Mouse (Mus musculus) hindbrain, embryonic 13.5 days (tissue): ENCODE data around the gene Cdk11b. TPM values are rescaled to one million over a fixed set of nuclear protein-coding genes. Genes with fewer than 3 reads are reported as not detected.
"Not testable (repeated sequence)": the region's sequence is repeated elsewhere in the genome, so short reads cannot be mapped to it uniquely, and the experiment has no call there.

Experiments used
- ATAC-seq: fragments of 200-750 bp; cut with Nextera tagmentation; 2 replicates; pipeline ENCODE4 v1.8.0; 2017; ENCODE audit warnings: moderate TSS enrichment; ENCODE audit not compliant: low FRiP score
- H3K27ac ChIP-seq: fragments of 300-500 bp; sonication (generic); 2 replicates; pipeline ENCODE4 v1.5.1; 2015; ENCODE audit warnings: inconsistent platforms, mild to moderate bottlenecking, moderate library complexity
- H3K27me3 ChIP-seq: fragments of 300-500 bp; sonication (generic); 2 replicates; pipeline ENCODE4 v1.6.1; 2015; ENCODE audit warnings: mild to moderate bottlenecking, inconsistent platforms
- H3K36me3 ChIP-seq: fragments of 300-500 bp; sonication (generic); 2 replicates; pipeline ENCODE4 v1.6.1; 2015; ENCODE audit warnings: mild to moderate bottlenecking, inconsistent platforms
- H3K4me1 ChIP-seq: fragments of 300-500 bp; sonication (generic); replicated peaks from 2 replicates; pipeline ENCODE4 v1.6.1; 2015; ENCODE audit warnings: inconsistent platforms
- H3K4me2 ChIP-seq: fragments of 300-500 bp; sonication (generic); 2 replicates; pipeline ENCODE4 v1.6.1; 2015; ENCODE audit warnings: inconsistent platforms, mild to moderate bottlenecking, moderate library complexity
- H3K4me3 ChIP-seq: fragments of 300-500 bp; sonication (generic); 2 replicates; pipeline ENCODE4 v1.5.1; 2015; ENCODE audit warnings: mild to moderate bottlenecking, inconsistent platforms
- H3K9ac ChIP-seq: fragments of 300-500 bp; sonication (generic); 2 replicates; pipeline ENCODE4 v1.6.1; 2015; ENCODE audit warnings: mild to moderate bottlenecking, inconsistent platforms
- H3K9me3 ChIP-seq: fragments of 300-500 bp; sonication (generic); 2 replicates; pipeline ENCODE4 v1.6.1; 2016; ENCODE audit warnings: inconsistent platforms
- WGBS: fragments of 180-500 bp; shearing (Covaris S2); methylation state at CpG from one replicate; pipeline ENCODE4 v1.1.7; 2015; 5-methylcytosine and 5-hydroxymethylcytosine counted together
- polyA plus RNA-seq: library from polyadenylated mRNA; unstranded; fragments of >200 nt; fragmentation: Nextera tagmentation; extraction: Ambion mirVana; gene quantifications from 2 replicates; pipeline ENCODE4 v1.2.1, GENCODE M21; 2015

The Cdk11b gene
- polyA plus RNA-seq, 1 experiment from 2014 or later, result 65.8 TPM

- H3K9me3 ChIP-seq, result no peaks in the 10 kb centered on the region
- peaks cover 71% of the 10 kb centered on the region for H3K36me3 ChIP-seq
- peaks cover 73% of the 10 kb centered on the region for H3K27me3 ChIP-seq
- peaks cover 34% of the 10 kb centered on the region for H3K4me1 ChIP-seq
- H3K4me2 ChIP-seq, result peak overlapping the region; percentile 66
- 3% methylated on average over 52 of the region's 52 CpGs for WGBS
- H3K4me3 ChIP-seq, result peak overlapping the region; percentile 35
- no peak overlapping the region for H3K27ac ChIP-seq
- peak overlapping the region; percentile 63 for H3K9ac ChIP-seq
- ATAC-seq, result peak; percentile 48
These were observed 30.0 kb downstream of the Cdk11b start for GRCm38 (mm10) chr4:155654456-155655298.

- ATAC-seq, result no peak
- peaks cover 59% of the 10 kb centered on the region for H3K27me3 ChIP-seq
- H3K4me1 ChIP-seq, result peaks cover 34% of the 10 kb centered on the region
- peaks cover 69% of the 10 kb centered on the region for H3K36me3 ChIP-seq
- WGBS, result 92% methylated on average over 13 of the region's 13 CpGs
- H3K27ac ChIP-seq, result no peak overlapping the region
- no peak overlapping the region for H3K9ac ChIP-seq
- H3K9me3 ChIP-seq, result no peaks in the 10 kb centered on the region
- no peak overlapping the region for H3K4me3 ChIP-seq
- H3K4me2 ChIP-seq, result no peak overlapping the region
These were observed 31.6 kb downstream of the Cdk11b start for GRCm38 (mm10) chr4:155656214-155656751.

- Histone ChIP-seq H3K9ac (no peak overlapping the region), H3K27me3 (peaks cover 32% of the 10 kb centered on the region), H3K4me2 (no peak overlapping the region), H3K4me1 (peaks cover 16% of the 10 kb centered on the region), H3K36me3 (peaks cover 76% of the 10 kb centered on the region), H3K4me3 (no peak overlapping the region), H3K9me3 (no peaks in the 10 kb centered on the region), H3K27ac (no peak overlapping the region)
- no peak for ATAC-seq
- WGBS, result 93% methylated on average over 10 of the region's 10 CpGs
These were observed 34.3 kb downstream of the Cdk11b start for GRCm38 (mm10) chr4:155658961-155659360.

- H3K27me3 ChIP-seq, result peaks cover 15% of the 10 kb centered on the region
- 86% methylated on average over 12 of the region's 12 CpGs for WGBS
- no peak overlapping the region for H3K4me2 ChIP-seq
- peaks cover 85% of the 10 kb centered on the region for H3K36me3 ChIP-seq
- H3K4me3 ChIP-seq, result no peak overlapping the region
- no peak overlapping the region for H3K9ac ChIP-seq
- H3K4me1 ChIP-seq, result no peaks in the 10 kb centered on the region
- H3K9me3 ChIP-seq, result no peaks in the 10 kb centered on the region
- H3K27ac ChIP-seq, result no peak overlapping the region; the same call in 1 of the 2 replicates
- ATAC-seq, result no peak
These were observed 36.0 kb downstream of the Cdk11b start for GRCm38 (mm10) chr4:155660641-155661040.

GRCm38 (mm10) chr4:155666903-155667302, 42.2 kb downstream of the Cdk11b start:
- no peaks in the 10 kb centered on the region for H3K9me3 ChIP-seq
- no peak overlapping the region for H3K27ac ChIP-seq
- no peak overlapping the region for H3K4me3 ChIP-seq
- no peak overlapping the region for H3K4me2 ChIP-seq
- H3K27me3 ChIP-seq, result 0 out of 2 replicates have a peak, but pooled peaks cover 5% of the 10 kb centered on the region
- H3K9ac ChIP-seq, result no peak overlapping the region
- ATAC-seq, result no peak
- peaks cover 18% of the 10 kb centered on the region for H3K4me1 ChIP-seq
- peaks cover 31% of the 10 kb centered on the region for H3K36me3 ChIP-seq

- H3K4me2 ChIP-seq, result peak within 1 kb of the TSS; percentile 87
- H3K27me3 ChIP-seq, result 0 out of 2 replicates have a peak, but pooled peaks cover 6% of the 10 kb centered on the region
- ATAC-seq, result peak; percentile 99
- H3K27ac ChIP-seq, result peak within 1 kb of the TSS; percentile 87
- H3K9me3 ChIP-seq, result no peaks in the 10 kb centered on the region
- peak within 1 kb of the TSS; percentile 81 for H3K4me3 ChIP-seq
- WGBS, result 1% methylated on average over 73 of the region's 73 CpGs
- peaks cover 18% of the 10 kb centered on the region for H3K4me1 ChIP-seq
- H3K9ac ChIP-seq, result peak within 1 kb of the TSS; percentile 90
- peaks cover 18% of the 10 kb centered on the region for H3K36me3 ChIP-seq
These were observed 44.3 kb downstream of the Cdk11b start, which contains the start of gene Mib2 for GRCm38 (mm10) chr4:155668689-155669597. Mib2 (minus strand) TSS chr4:155669198.

- Histone ChIP-seq H3K4me2 (peak overlapping the region; percentile 87), H3K9me3 (no peaks in the 10 kb centered on the region), H3K9ac (0 out of 2 replicates have a peak overlapping the region, but pooled peaks have one; percentile 29), H3K4me1 (peaks cover 18% of the 10 kb centered on the region), H3K4me3 (peak overlapping the region; percentile 81), H3K27ac (peak overlapping the region; percentile 87; the same call in 1 of the 2 replicates), H3K36me3 (peaks cover 12% of the 10 kb centered on the region), H3K27me3 (0 out of 2 replicates have a peak, but pooled peaks cover 6% of the 10 kb centered on the region)
- WGBS, result 1% methylated on average over 8 of the region's 8 CpGs
- peak; percentile 18; the same call in 1 of the 2 replicates for ATAC-seq
These were observed 45.0 kb downstream of the Cdk11b start for GRCm38 (mm10) chr4:155669598-155670075.

- Histone ChIP-seq H3K4me2 (peak overlapping the region; percentile 87; the same call in 1 of the 2 replicates), H3K4me1 (peaks cover 18% of the 10 kb centered on the region)
- H3K27me3 ChIP-seq, H3K4me3 ChIP-seq, ATAC-seq, H3K27ac ChIP-seq, H3K9me3 ChIP-seq, H3K36me3 ChIP-seq, H3K9ac ChIP-seq: not testable (repeated sequence)
- WGBS, result 68% methylated on average over 4 of the region's 4 CpGs
These were observed 45.6 kb downstream of the Cdk11b start for GRCm38 (mm10) chr4:155670236-155670635.

- Histone ChIP-seq H3K27me3 (0 out of 2 replicates have a peak, but pooled peaks cover 6% of the 10 kb centered on the region), H3K27ac (no peak overlapping the region), H3K36me3 (no peaks in the 10 kb centered on the region), H3K4me3 (no peak overlapping the region), H3K4me2 (no peak overlapping the region), H3K9me3 (no peaks in the 10 kb centered on the region), H3K9ac (no peak overlapping the region), H3K4me1 (peaks cover 14% of the 10 kb centered on the region)
- 72% methylated on average over 2 of the region's 2 CpGs for WGBS
- ATAC-seq, result no peak
These were observed 47.4 kb downstream of the Cdk11b start for GRCm38 (mm10) chr4:155672082-155672481.

- Histone ChIP-seq H3K4me3 (no peak overlapping the region), H3K9ac (no peak overlapping the region), H3K36me3 (no peaks in the 10 kb centered on the region), H3K4me2 (no peak overlapping the region), H3K4me1 (no peaks in the 10 kb centered on the region), H3K27ac (no peak overlapping the region), H3K27me3 (0 out of 2 replicates have a peak, but pooled peaks cover 5% of the 10 kb centered on the region), H3K9me3 (no peaks in the 10 kb centered on the region)
- ATAC-seq, result no peak
- 85% methylated on average over 2 of the region's 2 CpGs for WGBS
These were observed 51.3 kb downstream of the Cdk11b start for GRCm38 (mm10) chr4:155675991-155676390.

GRCm38 (mm10) chr4:155683670-155684277, 59.1 kb downstream of the Cdk11b start:
- not testable (repeated sequence) for H3K36me3 ChIP-seq, ATAC-seq, H3K4me3 ChIP-seq, H3K9ac ChIP-seq, H3K27ac ChIP-seq, H3K4me1 ChIP-seq, H3K9me3 ChIP-seq, H3K4me2 ChIP-seq, H3K27me3 ChIP-seq
- 88% methylated on average over 16 of the region's 19 CpGs for WGBS
